Mouse (Mus musculus): ENCODE data around the gene Abcc12.

Gene Abcc12

DNA sequence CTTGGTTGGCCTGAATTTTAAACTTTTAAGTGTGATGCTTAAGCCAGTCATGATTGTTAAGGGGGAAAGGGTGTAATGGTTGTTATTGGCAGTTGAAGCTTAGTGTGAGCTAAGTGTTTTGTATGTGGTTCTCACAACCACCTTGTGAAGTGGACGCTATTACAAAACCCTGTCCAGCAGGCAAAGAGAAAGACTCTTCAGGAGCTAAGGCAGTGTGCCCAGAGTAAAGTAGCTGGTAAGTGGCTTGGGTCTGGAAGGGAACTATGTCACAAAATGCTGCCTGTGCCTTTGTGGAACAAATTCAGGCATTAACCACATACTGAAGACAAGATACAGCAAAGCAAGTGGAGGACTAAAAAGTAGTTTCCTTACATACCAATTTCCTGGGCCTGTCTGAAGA, 34.5 kb downstream of the Abcc12 start:
- H3K4me1 ChIP-seq (replicated peaks; ENCODE audit: low read depth, low read length): peaks cover 14% of the 10 kb centered on the region
- TF ChIP-seq POU5F1 (IDR thresholded peaks at IDR 0.05; ENCODE audit: borderline replicate concordance, low read length) (no peak), NANOG (IDR thresholded peaks at IDR 0.05; ENCODE audit: borderline replicate concordance, low read length) (no peak), CTCF (conservative IDR thresholded peaks at IDR 0.05; ENCODE audit: low read length) (no peak)

DNA sequence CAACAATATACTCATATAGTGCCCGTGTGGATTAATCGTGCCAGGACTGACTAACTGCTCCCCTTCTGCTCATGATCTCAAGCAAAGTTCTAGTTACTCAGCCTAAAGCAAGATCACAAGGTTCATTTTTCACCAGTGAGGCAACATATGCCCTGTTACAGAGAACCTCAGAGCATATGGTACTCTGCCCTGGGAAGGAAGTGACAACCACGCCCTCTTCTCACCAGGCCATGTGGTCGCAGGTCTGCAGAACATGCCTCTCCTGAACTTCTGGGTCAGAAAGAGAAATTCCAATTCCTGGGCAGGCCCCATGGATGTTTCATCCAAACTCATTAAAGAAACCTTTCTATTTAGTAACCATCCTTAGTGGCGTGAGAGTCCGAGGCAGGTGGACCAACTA, 39.6 kb downstream of the Abcc12 start:
- Histone ChIP-seq H3K4me1 (replicated peaks; ENCODE audit: low read depth, low read length) (peaks cover 8% of the 10 kb centered on the region; the same call in 1 of the 2 replicates), H3K36me3 (ENCODE audit: insufficient read depth, low read length) (no peaks in the 10 kb centered on the region), H3K27me3 (ENCODE audit: insufficient read depth, low read length) (peaks cover 11% of the 10 kb centered on the region; the same call in 1 of the 2 replicates), H3K4me3 (replicated peaks; ENCODE audit: low read length) (no peak overlapping the region), H3K9me3 (ENCODE audit: low read length) (no peaks in the 10 kb centered on the region)
- TF ChIP-seq NANOG (IDR thresholded peaks at IDR 0.05; ENCODE audit: borderline replicate concordance, low read length) (no peak), CTCF (conservative IDR thresholded peaks at IDR 0.05; ENCODE audit: low read length) (no peak), POU5F1 (IDR thresholded peaks at IDR 0.05; ENCODE audit: borderline replicate concordance, low read length) (no peak)

More for the DNA sequence above, 34.5 kb downstream of the Abcc12 start:
- peaks cover 3% of the 10 kb centered on the region; the same call in 1 of the 2 replicates for H3K9me3 ChIP-seq (ENCODE audit: low read length)
- H3K4me3 ChIP-seq (replicated peaks; ENCODE audit: low read length): no peak overlapping the region
- H3K27me3 ChIP-seq (ENCODE audit: insufficient read depth, low read length): peaks cover 13% of the 10 kb centered on the region
- H3K36me3 ChIP-seq (ENCODE audit: insufficient read depth, low read length): no peaks in the 10 kb centered on the region

DNA sequence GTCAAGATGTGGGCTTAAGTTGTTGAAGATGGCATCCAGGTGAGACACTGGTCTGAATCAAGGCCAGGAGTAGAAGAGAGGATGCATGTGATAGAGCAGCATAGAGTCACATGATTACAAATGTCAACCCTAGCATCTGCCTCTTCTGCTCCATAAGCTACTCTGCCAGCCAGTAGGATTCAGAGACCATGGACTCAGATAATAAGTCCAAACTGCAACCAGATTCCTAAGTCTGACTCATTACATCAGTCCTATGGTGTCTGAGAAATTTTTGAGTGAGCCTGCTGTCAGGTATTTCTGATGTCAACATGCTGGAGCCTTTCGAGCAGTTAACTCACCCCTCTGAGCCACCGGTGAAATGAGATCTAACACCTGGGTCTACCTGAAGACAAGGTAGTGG, 40.1 kb downstream of the Abcc12 start:
- Histone ChIP-seq H3K36me3 (ENCODE audit: insufficient read depth, low read length) (no peaks in the 10 kb centered on the region), H3K27me3 (ENCODE audit: insufficient read depth, low read length) (peaks cover 8% of the 10 kb centered on the region; the same call in 1 of the 2 replicates), H3K4me3 (replicated peaks; ENCODE audit: low read length) (no peak overlapping the region), H3K9me3 (ENCODE audit: low read length) (no peaks in the 10 kb centered on the region), H3K4me1 (replicated peaks; ENCODE audit: low read depth, low read length) (peaks cover 12% of the 10 kb centered on the region; the same call in 1 of the 2 replicates)
- TF ChIP-seq POU5F1 (IDR thresholded peaks at IDR 0.05; ENCODE audit: borderline replicate concordance, low read length) (no peak), CTCF (conservative IDR thresholded peaks at IDR 0.05; ENCODE audit: low read length) (no peak), NANOG (IDR thresholded peaks at IDR 0.05; ENCODE audit: borderline replicate concordance, low read length) (no peak)

DNA sequence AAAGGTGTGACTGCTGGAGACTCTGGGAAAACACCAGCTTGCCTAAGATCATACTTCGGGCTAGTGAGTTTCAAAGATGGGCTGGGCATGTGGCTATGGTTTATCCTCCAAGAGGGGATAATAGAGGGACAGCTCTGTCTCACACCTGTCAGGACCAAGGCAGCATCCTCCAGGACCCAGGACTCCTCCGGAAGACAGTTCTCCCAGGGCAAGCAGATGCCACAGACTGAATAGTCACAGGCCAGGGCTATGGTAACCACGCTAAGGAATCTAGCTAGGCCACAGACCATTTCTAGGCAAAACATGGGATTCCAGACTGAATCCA, 43.9 kb downstream of the Abcc12 start:
- H3K9me3 ChIP-seq (ENCODE audit: low read length): no peaks in the 10 kb centered on the region
- H3K27me3 ChIP-seq (ENCODE audit: insufficient read depth, low read length): peaks cover 14% of the 10 kb centered on the region
- peaks cover 17% of the 10 kb centered on the region; the same call in 1 of the 2 replicates for H3K4me1 ChIP-seq (replicated peaks; ENCODE audit: low read depth, low read length)
- TF ChIP-seq CTCF (conservative IDR thresholded peaks at IDR 0.05; ENCODE audit: low read length) (no peak; the same call in 1 of the 2 replicates), NANOG (IDR thresholded peaks at IDR 0.05; ENCODE audit: borderline replicate concordance, low read length) (no peak), POU5F1 (IDR thresholded peaks at IDR 0.05; ENCODE audit: borderline replicate concordance, low read length) (no peak)
- no peaks in the 10 kb centered on the region for H3K36me3 ChIP-seq (ENCODE audit: insufficient read depth, low read length)
- no peak overlapping the region for H3K4me3 ChIP-seq (replicated peaks; ENCODE audit: low read length)

DNA sequence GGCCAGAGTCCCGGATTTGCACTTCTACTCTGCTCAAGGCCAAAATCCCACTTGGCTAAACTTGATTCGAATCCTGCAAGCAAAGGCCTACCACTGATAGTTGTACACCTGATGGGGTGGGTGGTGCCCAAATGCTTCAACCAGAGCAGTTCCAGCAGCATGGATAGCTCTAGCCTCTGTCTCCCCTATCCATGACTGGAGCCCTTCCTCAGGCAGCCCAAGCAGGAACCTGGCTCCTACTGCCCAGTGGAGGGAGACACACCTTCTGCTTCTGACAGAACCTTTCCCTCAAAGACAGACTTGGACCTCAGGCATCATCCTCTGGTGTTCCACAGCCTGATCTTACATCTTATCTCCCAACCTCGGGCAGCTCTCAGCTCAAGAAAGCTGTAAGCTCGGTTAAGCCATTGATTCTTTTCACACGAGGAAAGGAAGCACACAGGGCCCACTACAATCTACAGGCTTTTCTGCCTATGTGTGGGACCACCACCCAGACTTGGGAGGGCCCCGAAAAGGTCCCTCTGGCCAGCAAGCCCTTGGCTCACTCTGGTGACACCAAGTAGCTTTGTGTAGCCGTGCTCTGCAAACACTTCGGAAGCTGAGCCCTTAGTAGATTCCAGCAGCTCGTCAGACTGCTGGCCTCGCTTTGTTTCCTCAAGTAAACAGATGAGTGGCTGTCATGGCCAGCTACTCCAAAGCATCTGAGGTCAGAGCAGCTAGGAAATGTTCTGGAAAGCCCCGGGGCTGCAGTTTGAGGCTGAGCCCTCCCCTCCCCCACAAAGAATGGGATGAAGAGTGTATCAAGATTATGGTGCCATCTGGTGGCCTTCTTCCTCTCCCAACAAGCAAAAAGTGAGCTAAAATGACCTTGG, 44.5 kb downstream of the Abcc12 start:
- peaks cover 14% of the 10 kb centered on the region for H3K27me3 ChIP-seq (ENCODE audit: insufficient read depth, low read length)
- peaks cover 17% of the 10 kb centered on the region; the same call in 1 of the 2 replicates for H3K4me1 ChIP-seq (replicated peaks; ENCODE audit: low read depth, low read length)
- H3K9me3 ChIP-seq (ENCODE audit: low read length): no peaks in the 10 kb centered on the region
- H3K36me3 ChIP-seq (ENCODE audit: insufficient read depth, low read length): no peaks in the 10 kb centered on the region
- H3K4me3 ChIP-seq (replicated peaks; ENCODE audit: low read length): no peak overlapping the region
- TF ChIP-seq CTCF (conservative IDR thresholded peaks at IDR 0.05; ENCODE audit: low read length) (peak; percentile 28; the same call in 1 of the 2 replicates), POU5F1 (IDR thresholded peaks at IDR 0.05; ENCODE audit: borderline replicate concordance, low read length) (no peak), NANOG (IDR thresholded peaks at IDR 0.05; ENCODE audit: borderline replicate concordance, low read length) (no peak)

DNA sequence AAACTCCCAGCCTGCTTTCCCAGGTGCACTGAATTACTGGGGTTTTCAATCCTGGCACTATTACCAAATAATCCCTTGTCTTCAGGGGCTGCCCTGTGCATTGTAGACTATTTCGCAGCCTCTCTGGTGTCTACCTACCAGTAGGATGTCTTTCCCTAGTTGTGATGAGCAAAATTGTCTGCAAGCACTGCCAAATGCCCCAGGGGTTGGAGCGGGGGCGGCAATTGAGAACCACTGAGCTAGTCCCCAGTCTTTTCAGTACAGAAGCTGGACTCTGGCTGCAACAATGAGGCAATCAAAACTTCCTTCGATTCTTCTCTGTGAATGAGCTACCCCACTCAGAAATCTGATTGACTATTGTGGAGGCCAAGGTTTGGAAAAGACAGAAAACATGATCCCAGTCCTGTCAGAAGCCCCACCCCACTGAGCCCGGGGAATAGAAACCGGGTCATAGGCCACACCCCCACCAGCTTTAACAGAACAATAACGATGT, 45.4 kb downstream of the Abcc12 start:
- Histone ChIP-seq H3K9me3 (ENCODE audit: low read length) (no peaks in the 10 kb centered on the region), H3K27me3 (ENCODE audit: insufficient read depth, low read length) (peaks cover 14% of the 10 kb centered on the region), H3K36me3 (ENCODE audit: insufficient read depth, low read length) (no peaks in the 10 kb centered on the region), H3K4me3 (replicated peaks; ENCODE audit: low read length) (no peak overlapping the region), H3K4me1 (replicated peaks; ENCODE audit: low read depth, low read length) (peaks cover 17% of the 10 kb centered on the region; the same call in 1 of the 2 replicates)
- TF ChIP-seq POU5F1 (IDR thresholded peaks at IDR 0.05; ENCODE audit: borderline replicate concordance, low read length) (no peak), NANOG (IDR thresholded peaks at IDR 0.05; ENCODE audit: borderline replicate concordance, low read length) (no peak)

DNA sequence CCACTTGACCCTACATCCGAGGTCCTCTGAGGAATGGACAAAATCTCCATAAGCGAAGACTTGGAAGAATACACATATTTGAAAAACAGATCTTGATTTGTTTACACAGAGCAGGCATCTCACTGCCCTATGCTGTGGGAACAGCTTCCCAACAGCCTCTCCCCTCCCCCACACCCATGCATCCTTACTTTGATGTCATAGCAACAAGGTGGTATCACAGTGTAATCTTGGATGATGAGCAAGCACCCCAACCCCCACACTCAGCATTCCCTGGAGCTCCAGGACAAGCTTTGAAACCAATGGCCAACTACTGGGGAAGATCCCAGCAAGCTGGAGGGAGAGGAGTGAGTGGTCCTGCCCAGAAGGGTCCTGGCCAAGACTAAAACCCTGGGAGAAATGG, 50.8 kb downstream of the Abcc12 start:
- TF ChIP-seq NANOG (IDR thresholded peaks at IDR 0.05; ENCODE audit: borderline replicate concordance, low read length) (no peak), POU5F1 (IDR thresholded peaks at IDR 0.05; ENCODE audit: borderline replicate concordance, low read length) (no peak), CTCF (conservative IDR thresholded peaks at IDR 0.05; ENCODE audit: low read length) (no peak)
- no peak overlapping the region for H3K4me3 ChIP-seq (replicated peaks; ENCODE audit: low read length)
- no peaks in the 10 kb centered on the region for H3K36me3 ChIP-seq (ENCODE audit: insufficient read depth, low read length)
- H3K4me1 ChIP-seq (replicated peaks; ENCODE audit: low read depth, low read length): no peaks in the 10 kb centered on the region
- peaks cover 6% of the 10 kb centered on the region; the same call in 1 of the 2 replicates for H3K27me3 ChIP-seq (ENCODE audit: insufficient read depth, low read length)
- H3K9me3 ChIP-seq (ENCODE audit: low read length): no peaks in the 10 kb centered on the region

DNA sequence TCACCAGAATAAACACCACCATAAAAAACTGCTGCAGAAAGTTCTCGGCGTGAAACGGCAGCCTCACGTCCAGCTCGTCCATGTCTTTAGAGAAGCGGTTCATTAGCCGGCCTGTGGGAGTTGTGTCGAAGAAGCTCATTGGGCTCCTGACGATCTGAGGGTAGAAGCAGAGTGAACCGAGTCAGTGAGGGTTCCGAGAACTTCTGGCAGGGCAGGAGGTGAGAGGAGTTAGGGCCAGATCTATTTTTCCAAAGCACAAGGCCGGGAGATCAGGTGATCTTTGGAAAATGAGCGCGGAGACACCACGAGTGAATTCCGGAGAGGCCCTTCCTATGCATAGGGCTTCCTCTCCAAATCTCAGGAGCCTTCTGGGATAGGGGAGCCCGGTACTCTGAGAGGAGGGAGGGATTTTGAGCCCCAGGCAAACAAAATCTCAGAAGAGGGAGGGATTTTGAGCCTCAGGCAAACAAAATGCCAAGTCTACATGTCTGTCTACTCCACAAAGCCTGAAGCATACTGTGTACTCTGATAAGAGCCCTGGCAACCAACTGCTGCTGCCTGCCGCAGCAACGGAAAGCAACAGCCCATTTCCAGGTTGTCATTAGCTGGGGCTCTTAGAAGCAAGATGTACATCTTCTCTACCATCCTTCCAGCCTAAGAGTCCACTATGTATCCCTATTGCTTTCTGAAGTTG, 53.0 kb downstream of the Abcc12 start:
- TF ChIP-seq CTCF (conservative IDR thresholded peaks at IDR 0.05; ENCODE audit: low read length) (no peak), POU5F1 (IDR thresholded peaks at IDR 0.05; ENCODE audit: borderline replicate concordance, low read length) (no peak), NANOG (IDR thresholded peaks at IDR 0.05; ENCODE audit: borderline replicate concordance, low read length) (no peak)
- no peaks in the 10 kb centered on the region for H3K36me3 ChIP-seq (ENCODE audit: insufficient read depth, low read length)
- H3K4me1 ChIP-seq (replicated peaks; ENCODE audit: low read depth, low read length): no peaks in the 10 kb centered on the region
- H3K4me3 ChIP-seq (replicated peaks; ENCODE audit: low read length): no peak overlapping the region
- no peaks in the 10 kb centered on the region for H3K9me3 ChIP-seq (ENCODE audit: low read length)
- no peaks in the 10 kb centered on the region for H3K27me3 ChIP-seq (ENCODE audit: insufficient read depth, low read length)
